Mouse (Mus musculus) G1E (cell line): ENCODE measurements at regions not wholly inside any gene's neighbourhood (a gene's known extent, or its start where the extent isn't known, plus 50 kb on each side); places are given as distances from the start of the nearest gene placed in this dataset.

Source experiments
- CTCF ChIP-seq: IDR thresholded peaks from 2 replicates; pipeline ENCODE4 v1.5.1; 2012; ENCODE audit warnings: low read depth, low read length, inconsistent platforms, mixed read lengths
- POLR2AphosphoS5 ChIP-seq: IDR thresholded peaks from 2 replicates; pipeline ENCODE4 v1.6.1; 2012; ENCODE audit warnings: low read depth, low read length, inconsistent platforms; ENCODE audit not compliant: insufficient replicate concordance

DNA sequence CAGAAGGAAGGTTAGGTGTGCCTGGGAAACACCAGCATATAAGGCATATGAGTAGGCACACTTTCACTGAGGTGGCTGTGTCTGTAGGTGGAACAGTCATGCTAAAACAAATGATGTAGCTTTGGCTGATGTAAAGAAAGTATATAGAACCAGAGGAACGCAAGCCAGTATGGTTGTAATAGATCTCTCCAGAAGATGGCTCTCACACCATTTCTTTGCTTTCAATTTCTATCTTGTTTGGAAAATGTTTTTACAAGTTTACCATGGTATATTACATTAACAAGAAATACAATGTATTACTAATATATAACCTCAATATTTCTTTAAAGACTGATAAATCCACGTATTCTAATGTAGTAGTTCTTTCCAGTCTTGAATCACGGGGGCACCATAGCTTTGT lies 304.4 kb upstream of the Btbd3 start:
- TF ChIP-seq CTCF (no peak), POLR2AphosphoS5 (no peak)
